Mouse (Mus musculus) E14TG2a.4 (cell line): ENCODE results near the gene Atxn7.
A peak's percentile ranks its signal among the peaks of the same experiment; 100 is the strongest.
"Not testable (repeated sequence)": the region's sequence is repeated elsewhere in the genome, so short reads cannot be mapped to it uniquely, and the experiment has no call there.

Source experiments
- CTCF ChIP-seq: conservative IDR thresholded peaks from 2 replicates; pipeline ENCODE4 v1.5.1; 2014; ENCODE audit warnings: low read length
- NANOG ChIP-seq: IDR thresholded peaks from 2 replicates; pipeline ENCODE4 v1.6.1; 2014; ENCODE audit warnings: borderline replicate concordance, low read length, mixed read lengths

- TF ChIP-seq NANOG = peak; percentile 39; the same call in 1 of the 2 replicates
- not testable (repeated sequence) for TF ChIP-seq CTCF
Observed at GRCm38 (mm10) chr14:14059606-14060005, 98.4 kb downstream of the Atxn7 start.
